Mouse (Mus musculus): ENCODE results near the gene Tcf3.

GRCm38 (mm10) chr10:80445052-80445451 is 11.6 kb upstream of the Tcf3 start:
- no peak for TF ChIP-seq CTCF (IDR thresholded peaks at IDR 0.05; ENCODE audit: low read depth, low read length)
- TF ChIP-seq POLR2A (IDR thresholded peaks at IDR 0.05; ENCODE audit: insufficient read depth, low read length), result no peak
- TF ChIP-seq EP300 (IDR thresholded peaks at IDR 0.05; ENCODE audit: insufficient read depth, low read depth, low read length), result no peak

All from ES-Bruce4 (cell line).